Mouse (Mus musculus): ENCODE measurements around the gene Hadhb. TPM values are rescaled to one million over a fixed set of nuclear protein-coding genes. Genes with fewer than 3 reads are reported as not detected.

Gene Hadhb
- polyA plus RNA-seq, 1 experiment from 2014 or later: 147 TPM

- DNase-seq (ENCODE audit: low spot score) (peak; percentile 77), ATAC-seq (ENCODE audit: low read depth) (peak; percentile 83; the same call in 1 of the 2 replicates)
- peaks cover 87% of the 10 kb centered on the region for H3K36me3 ChIP-seq (ENCODE audit: control insufficient read depth, insufficient read depth, low read length)
- 43% methylated on average over 20 of the region's 20 CpGs for WGBS
- H3K4me3 ChIP-seq (ENCODE audit: low read depth, low read length): no peak overlapping the region
- H3K4me2 ChIP-seq (ENCODE audit: low read depth, low read length): no peak overlapping the region
- no peaks in the 10 kb centered on the region for H3K27me3 ChIP-seq (replicated peaks; ENCODE audit: control insufficient read depth, insufficient read depth, low read length)
- 0 out of 2 replicates have a peak overlapping the region, but pooled peaks have one; percentile 15 for H3K27ac ChIP-seq (replicated peaks; ENCODE audit: low read depth, low read length)
- peaks cover 8% of the 10 kb centered on the region for H3K4me1 ChIP-seq (ENCODE audit: control insufficient read depth, insufficient read depth, low read length)
- no peak overlapping the region for H3K9ac ChIP-seq (ENCODE audit: low read depth, low read length)
- H3K9me3 ChIP-seq (ENCODE audit: control insufficient read depth, low read length): no peaks in the 10 kb centered on the region
Measured at GRCm38 (mm10) chr5:30172931-30173692, 18.1 kb downstream of the Hadhb start.

GRCm38 (mm10) chr5:30175811-30176210, 20.8 kb downstream of the Hadhb start:
- ATAC-seq (ENCODE audit: low read depth): no peak
- Histone ChIP-seq H3K9me3 (ENCODE audit: control insufficient read depth, low read length) (no peaks in the 10 kb centered on the region), H3K4me1 (ENCODE audit: control insufficient read depth, insufficient read depth, low read length) (peaks cover 8% of the 10 kb centered on the region), H3K36me3 (ENCODE audit: control insufficient read depth, insufficient read depth, low read length) (peaks cover 86% of the 10 kb centered on the region), H3K9ac (ENCODE audit: low read depth, low read length) (no peak overlapping the region), H3K4me2 (ENCODE audit: low read depth, low read length) (no peak overlapping the region), H3K27me3 (replicated peaks; ENCODE audit: control insufficient read depth, insufficient read depth, low read length) (no peaks in the 10 kb centered on the region), H3K4me3 (ENCODE audit: low read depth, low read length) (no peak overlapping the region), H3K27ac (replicated peaks; ENCODE audit: low read depth, low read length) (no peak overlapping the region)
- no peak for DNase-seq (ENCODE audit: low spot score)
- WGBS: 40% methylated on average over 4 of the region's 4 CpGs

- H3K9ac ChIP-seq (ENCODE audit: low read depth, low read length): no peak overlapping the region
- no peaks in the 10 kb centered on the region for H3K27me3 ChIP-seq (replicated peaks; ENCODE audit: control insufficient read depth, insufficient read depth, low read length)
- H3K9me3 ChIP-seq (ENCODE audit: control insufficient read depth, low read length): no peaks in the 10 kb centered on the region
- DNase-seq (ENCODE audit: low spot score): no peak
- 93% methylated on average over 12 of the region's 12 CpGs for WGBS
- H3K4me1 ChIP-seq (ENCODE audit: control insufficient read depth, insufficient read depth, low read length): no peaks in the 10 kb centered on the region
- no peak overlapping the region for H3K4me2 ChIP-seq (ENCODE audit: low read depth, low read length)
- no peak overlapping the region for H3K4me3 ChIP-seq (ENCODE audit: low read depth, low read length)
- H3K27ac ChIP-seq (replicated peaks; ENCODE audit: low read depth, low read length): no peak overlapping the region
- peaks cover 45% of the 10 kb centered on the region for H3K36me3 ChIP-seq (ENCODE audit: control insufficient read depth, insufficient read depth, low read length)
- ATAC-seq (ENCODE audit: low read depth): no peak
Measured at GRCm38 (mm10) chr5:30187687-30188485, 32.8 kb downstream of the Hadhb start.

- DNase-seq (ENCODE audit: low spot score) (no peak), ATAC-seq (ENCODE audit: low read depth) (no peak)
- peaks cover 12% of the 10 kb centered on the region for H3K36me3 ChIP-seq (ENCODE audit: control insufficient read depth, insufficient read depth, low read length)
- no peaks in the 10 kb centered on the region for H3K9me3 ChIP-seq (ENCODE audit: control insufficient read depth, low read length)
- H3K4me2 ChIP-seq (ENCODE audit: low read depth, low read length): no peak overlapping the region
- H3K27me3 ChIP-seq (replicated peaks; ENCODE audit: control insufficient read depth, insufficient read depth, low read length): no peaks in the 10 kb centered on the region
- no peak overlapping the region for H3K9ac ChIP-seq (ENCODE audit: low read depth, low read length)
- H3K4me3 ChIP-seq (ENCODE audit: low read depth, low read length): no peak overlapping the region
- 85% methylated on average over 1 of the region's 1 CpGs for WGBS
- no peak overlapping the region for H3K27ac ChIP-seq (replicated peaks; ENCODE audit: low read depth, low read length)
- no peaks in the 10 kb centered on the region for H3K4me1 ChIP-seq (ENCODE audit: control insufficient read depth, insufficient read depth, low read length)
Measured at GRCm38 (mm10) chr5:30192452-30192851, 37.4 kb downstream of the Hadhb start.

GRCm38 (mm10) chr5:30195340-30195739, 40.3 kb downstream of the Hadhb start:
- no peak overlapping the region for H3K9ac ChIP-seq (ENCODE audit: low read depth, low read length)
- DNase-seq (ENCODE audit: low spot score) (no peak), ATAC-seq (ENCODE audit: low read depth) (no peak)
- no peaks in the 10 kb centered on the region for H3K4me1 ChIP-seq (ENCODE audit: control insufficient read depth, insufficient read depth, low read length)
- 88% methylated on average over 5 of the region's 5 CpGs for WGBS
- no peak overlapping the region for H3K4me3 ChIP-seq (ENCODE audit: low read depth, low read length)
- no peak overlapping the region for H3K4me2 ChIP-seq (ENCODE audit: low read depth, low read length)
- H3K9me3 ChIP-seq (ENCODE audit: control insufficient read depth, low read length): no peaks in the 10 kb centered on the region
- H3K27ac ChIP-seq (replicated peaks; ENCODE audit: low read depth, low read length): no peak overlapping the region
- H3K27me3 ChIP-seq (replicated peaks; ENCODE audit: control insufficient read depth, insufficient read depth, low read length): no peaks in the 10 kb centered on the region
- H3K36me3 ChIP-seq (ENCODE audit: control insufficient read depth, insufficient read depth, low read length): peaks cover 4% of the 10 kb centered on the region; the same call in 1 of the 2 replicates

GRCm38 (mm10) chr5:30198257-30198656, 43.2 kb downstream of the Hadhb start:
- no peak overlapping the region for H3K4me3 ChIP-seq (ENCODE audit: low read depth, low read length)
- WGBS: 70% methylated on average over 7 of the region's 7 CpGs
- no peaks in the 10 kb centered on the region for H3K36me3 ChIP-seq (ENCODE audit: control insufficient read depth, insufficient read depth, low read length)
- no peak overlapping the region for H3K27ac ChIP-seq (replicated peaks; ENCODE audit: low read depth, low read length)
- H3K9ac ChIP-seq (ENCODE audit: low read depth, low read length): no peak overlapping the region
- DNase-seq (ENCODE audit: low spot score): no peak
- ATAC-seq (ENCODE audit: low read depth): no peak
- no peaks in the 10 kb centered on the region for H3K27me3 ChIP-seq (replicated peaks; ENCODE audit: control insufficient read depth, insufficient read depth, low read length)
- H3K4me2 ChIP-seq (ENCODE audit: low read depth, low read length): no peak overlapping the region
- H3K4me1 ChIP-seq (ENCODE audit: control insufficient read depth, insufficient read depth, low read length): no peaks in the 10 kb centered on the region
- H3K9me3 ChIP-seq (ENCODE audit: control insufficient read depth, low read length): no peaks in the 10 kb centered on the region

GRCm38 (mm10) chr5:30201521-30201920, 46.5 kb downstream of the Hadhb start:
- Histone ChIP-seq H3K9ac (ENCODE audit: low read depth, low read length) (no peak overlapping the region), H3K4me3 (ENCODE audit: low read depth, low read length) (no peak overlapping the region), H3K4me2 (ENCODE audit: low read depth, low read length) (no peak overlapping the region), H3K9me3 (ENCODE audit: control insufficient read depth, low read length) (no peaks in the 10 kb centered on the region), H3K4me1 (ENCODE audit: control insufficient read depth, insufficient read depth, low read length) (no peaks in the 10 kb centered on the region), H3K36me3 (ENCODE audit: control insufficient read depth, insufficient read depth, low read length) (no peaks in the 10 kb centered on the region), H3K27ac (replicated peaks; ENCODE audit: low read depth, low read length) (no peak overlapping the region), H3K27me3 (replicated peaks; ENCODE audit: control insufficient read depth, insufficient read depth, low read length) (no peaks in the 10 kb centered on the region)
- WGBS: 46% methylated on average over 5 of the region's 5 CpGs
- peak; percentile 61 for DNase-seq (ENCODE audit: low spot score)
- ATAC-seq (ENCODE audit: low read depth): peak; percentile 62; the same call in 1 of the 2 replicates

GRCm38 (mm10) chr5:30202221-30202620, 47.2 kb downstream of the Hadhb start:
- Histone ChIP-seq H3K27me3 (replicated peaks; ENCODE audit: control insufficient read depth, insufficient read depth, low read length) (no peaks in the 10 kb centered on the region), H3K27ac (replicated peaks; ENCODE audit: low read depth, low read length) (no peak overlapping the region), H3K4me2 (ENCODE audit: low read depth, low read length) (no peak overlapping the region), H3K4me1 (ENCODE audit: control insufficient read depth, insufficient read depth, low read length) (no peaks in the 10 kb centered on the region), H3K4me3 (ENCODE audit: low read depth, low read length) (no peak overlapping the region), H3K9me3 (ENCODE audit: control insufficient read depth, low read length) (no peaks in the 10 kb centered on the region), H3K9ac (ENCODE audit: low read depth, low read length) (no peak overlapping the region), H3K36me3 (ENCODE audit: control insufficient read depth, insufficient read depth, low read length) (no peaks in the 10 kb centered on the region)
- no peak for DNase-seq (ENCODE audit: low spot score)
- ATAC-seq (ENCODE audit: low read depth): no peak
- 83% methylated on average over 7 of the region's 7 CpGs for WGBS

All from embryonic facial prominence, embryonic 14.5 days (tissue).